Mouse (Mus musculus) layer of hippocampus, adult 9-11 months (tissue): ENCODE results near the gene Tlx1.

Source experiments
- DNase-seq: peaks from one replicate; pipeline ENCODE4 v3.0.0; 2022

Gene Tlx1

DNA sequence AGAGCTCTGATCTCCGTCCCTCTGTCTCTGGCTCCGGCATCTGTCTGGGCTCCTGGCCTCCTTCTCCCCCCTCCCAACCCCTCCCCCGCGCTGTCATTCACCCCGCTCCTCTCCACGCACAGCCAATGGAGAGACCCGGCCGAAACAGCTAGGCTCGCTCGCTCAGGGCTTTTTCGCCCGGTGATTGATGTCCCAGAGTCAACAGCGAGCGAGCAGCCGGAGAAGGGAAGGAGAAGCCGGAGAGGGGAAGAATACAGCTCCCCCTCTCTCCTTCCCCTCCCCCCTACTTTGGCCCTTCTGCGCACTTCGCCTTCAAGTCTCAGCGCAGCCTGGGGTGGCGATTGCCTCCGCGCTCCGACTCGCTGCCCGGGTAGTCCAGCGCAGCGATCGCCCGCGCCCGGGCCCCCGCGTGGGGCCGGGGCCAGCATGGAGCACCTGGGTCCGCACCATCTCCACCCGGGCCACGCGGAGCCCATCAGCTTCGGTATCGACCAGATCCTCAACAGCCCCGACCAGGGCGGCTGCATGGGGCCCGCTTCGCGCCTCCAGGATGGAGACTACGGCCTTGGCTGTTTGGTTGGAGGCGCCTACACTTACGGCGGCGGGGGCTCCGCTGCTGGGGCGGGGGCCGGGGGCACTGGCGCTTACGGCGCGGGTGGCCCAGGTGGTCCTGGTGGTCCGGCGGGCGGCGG, at the start of gene Tlx1:
TSS of gene Tlx1 (plus strand) at position 191 of the 692 bp plus-strand sequence.
- no peak for DNase-seq

DNA sequence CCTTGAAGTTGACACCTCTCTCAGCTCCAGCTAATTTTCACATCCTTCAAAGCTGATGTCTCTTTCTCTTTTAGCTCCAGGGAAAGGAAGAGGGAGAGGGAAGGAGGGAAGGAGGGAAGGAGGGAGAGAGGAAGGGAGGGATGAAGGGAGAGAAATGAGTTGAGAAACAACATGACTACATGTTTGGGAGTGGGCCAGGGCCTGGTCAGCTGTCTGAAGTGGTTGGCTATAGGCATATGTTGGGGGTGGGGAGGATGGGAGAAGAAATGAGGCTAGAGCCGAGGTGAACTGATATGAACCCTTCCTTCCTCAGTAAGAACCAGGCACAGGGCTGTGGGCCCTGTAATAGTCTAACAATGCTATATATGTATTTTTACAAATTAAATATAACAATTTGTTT, 44.9 kb upstream of the Tlx1 start:
- DNase-seq: no peak

DNA sequence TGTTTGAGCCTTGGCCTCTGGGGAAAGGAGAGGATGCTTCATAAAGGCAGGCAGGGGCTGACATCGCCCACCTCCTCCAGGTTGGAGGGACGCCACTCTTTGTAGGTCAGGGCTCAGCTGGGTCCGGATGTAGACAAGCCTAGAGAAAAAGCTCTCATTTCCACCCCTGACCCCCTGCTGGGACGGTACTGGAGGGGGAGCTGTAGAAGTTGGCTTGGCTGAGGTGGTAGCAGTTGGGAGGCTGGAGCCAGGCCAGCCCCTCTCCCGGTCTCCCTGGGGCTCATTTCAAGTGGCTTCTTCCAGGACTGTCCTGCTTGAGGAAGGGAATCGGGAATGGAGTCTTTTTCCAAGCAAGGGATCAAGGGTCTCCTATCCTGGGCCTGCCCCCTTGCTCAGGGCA, 43.8 kb upstream of the Tlx1 start:
- DNase-seq: no peak

DNA sequence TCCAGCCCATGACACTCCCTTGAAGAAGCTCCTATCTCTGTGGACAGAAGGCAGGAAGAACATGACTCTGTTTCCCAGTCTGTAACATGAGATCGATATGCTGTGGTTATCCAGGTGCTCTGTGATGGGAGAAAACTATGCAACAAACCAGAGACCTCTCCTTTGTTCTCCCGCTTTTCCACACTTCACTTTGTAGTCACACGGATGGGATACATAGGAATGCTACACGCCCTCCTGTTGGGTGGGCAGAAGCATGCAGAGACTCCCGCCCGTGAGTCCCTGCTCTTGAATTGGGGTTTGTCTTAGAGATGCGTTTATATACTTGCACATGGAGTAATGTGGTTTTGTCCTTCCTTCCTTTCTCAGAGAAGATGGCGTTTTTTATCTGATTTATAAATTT, 39.8 kb upstream of the Tlx1 start:
- no peak for DNase-seq

DNA sequence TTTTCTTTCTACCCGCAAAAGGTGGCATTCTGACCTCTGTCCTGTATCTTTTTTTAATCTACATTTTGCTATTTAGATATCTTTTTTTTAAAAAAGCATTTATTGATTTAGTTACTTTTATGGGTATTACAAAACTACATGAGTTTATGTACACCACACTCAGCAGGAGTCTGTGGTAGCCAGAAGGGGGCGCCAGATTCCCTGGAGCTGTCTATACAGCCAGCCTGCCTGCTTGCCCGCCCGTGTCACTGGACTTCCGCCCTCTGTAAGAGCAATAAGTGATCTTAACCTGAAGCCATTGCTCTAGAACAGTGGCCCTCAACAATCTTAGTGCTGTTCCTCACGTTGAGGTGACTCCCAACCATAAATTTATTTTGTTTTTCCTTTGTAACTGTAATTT, 38.0 kb upstream of the Tlx1 start:
- no peak for DNase-seq

DNA sequence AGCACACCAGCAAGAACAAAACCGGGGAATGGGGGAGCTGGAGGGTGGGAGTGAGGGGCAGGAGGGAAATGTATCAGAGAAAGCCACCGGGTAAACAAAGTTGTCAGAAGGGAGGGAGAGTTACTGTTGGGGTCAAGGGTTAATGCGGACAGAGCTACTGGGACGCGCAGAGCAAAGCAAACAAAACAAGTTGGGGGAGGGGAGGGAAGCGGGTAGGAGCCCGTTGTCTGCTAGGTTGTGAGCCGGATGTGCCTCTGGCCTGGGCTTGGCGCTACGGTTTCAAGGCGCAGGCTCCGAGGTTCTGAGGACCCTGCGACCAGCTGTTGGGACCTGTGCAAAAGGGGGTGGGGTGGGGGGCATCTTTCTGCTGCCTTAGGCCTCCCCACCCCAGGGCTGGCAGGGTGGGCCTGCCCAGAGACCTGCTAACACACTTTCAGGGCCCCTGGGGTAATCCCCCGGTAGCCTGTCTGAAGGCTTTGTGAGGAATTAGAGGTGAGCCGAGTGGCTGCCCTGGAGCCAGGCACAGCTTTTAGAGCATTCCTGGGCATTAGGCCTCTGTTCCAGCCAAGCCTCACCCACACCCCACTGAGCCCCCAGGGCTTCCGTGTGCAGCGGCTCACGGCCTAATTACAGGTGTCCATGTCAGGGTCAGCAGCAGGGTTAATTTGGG, 36.6 kb upstream of the Tlx1 start:
- DNase-seq: no peak

DNA sequence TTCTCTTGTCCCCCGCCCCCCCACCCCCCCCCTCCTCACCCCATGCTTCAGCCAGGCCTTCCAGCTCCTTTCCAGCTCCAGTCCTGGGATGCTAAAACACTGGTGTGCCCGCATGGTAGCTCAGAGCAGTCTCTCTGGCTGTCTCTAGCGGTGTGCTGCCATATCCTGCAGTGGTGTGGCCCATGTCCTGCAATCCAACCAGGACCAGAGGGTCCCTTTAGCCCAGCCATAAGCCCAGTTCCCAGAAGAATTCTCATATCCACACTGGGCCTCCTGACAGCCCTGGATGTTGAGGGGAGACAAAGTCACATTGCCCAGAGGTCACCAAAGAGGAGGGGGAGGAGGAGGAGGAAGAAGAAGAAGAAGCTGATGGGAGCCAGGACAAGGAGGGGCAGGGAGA, 35.7 kb upstream of the Tlx1 start:
- no peak for DNase-seq

DNA sequence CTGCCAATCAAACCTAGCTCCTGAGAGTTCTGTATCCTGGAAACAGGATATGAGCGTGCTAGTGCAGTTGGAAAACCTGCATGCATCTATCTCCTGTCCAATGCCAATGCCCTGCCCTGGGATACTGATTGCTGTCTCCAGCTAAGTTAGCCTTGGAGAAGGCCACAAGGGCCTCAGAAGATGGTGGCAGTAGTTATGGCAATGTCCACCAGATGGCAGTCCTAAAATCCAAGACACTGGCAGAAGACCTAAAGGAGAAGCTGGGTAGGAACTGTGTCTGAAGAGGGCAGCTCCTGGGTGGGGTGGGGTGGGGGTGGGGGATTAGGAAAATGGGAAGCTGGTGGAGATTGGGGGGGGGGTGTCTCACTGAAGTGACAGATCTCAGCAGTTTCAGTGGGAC, 33.7 kb upstream of the Tlx1 start:
- no peak for DNase-seq

DNA sequence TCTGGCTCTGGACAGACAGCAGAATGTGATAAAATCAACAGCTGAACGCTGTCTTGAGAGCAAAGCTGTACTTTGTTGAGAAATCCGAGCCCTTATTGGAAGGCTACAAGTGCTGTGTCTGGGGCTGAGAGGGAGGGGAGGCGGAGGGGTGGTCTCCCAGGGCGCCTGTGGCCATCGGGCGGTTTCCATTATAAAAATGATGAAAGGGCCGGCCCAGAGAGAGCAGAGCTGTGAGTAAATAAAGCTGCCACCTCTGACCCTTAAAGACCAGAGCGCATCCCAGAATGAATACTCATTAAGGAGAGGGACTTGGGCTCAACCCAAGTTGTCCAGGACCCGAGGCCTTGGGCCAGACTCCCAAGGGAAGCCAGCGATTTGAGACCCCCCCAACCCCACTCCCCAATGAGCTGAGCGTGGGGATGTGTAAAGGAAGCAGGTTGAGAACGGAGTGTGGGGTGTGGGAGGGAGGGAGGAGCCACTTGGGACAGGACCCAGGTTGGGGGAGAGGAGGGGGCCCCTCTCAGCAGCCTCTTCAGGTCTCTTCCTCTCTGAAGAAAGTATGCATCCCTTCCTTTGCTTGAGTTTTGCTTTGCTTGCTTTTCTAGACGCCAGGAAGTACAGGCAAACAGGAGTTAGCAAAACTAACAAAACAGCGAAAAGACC, 18.4 kb upstream of the Tlx1 start:
- DNase-seq: no peak

DNA sequence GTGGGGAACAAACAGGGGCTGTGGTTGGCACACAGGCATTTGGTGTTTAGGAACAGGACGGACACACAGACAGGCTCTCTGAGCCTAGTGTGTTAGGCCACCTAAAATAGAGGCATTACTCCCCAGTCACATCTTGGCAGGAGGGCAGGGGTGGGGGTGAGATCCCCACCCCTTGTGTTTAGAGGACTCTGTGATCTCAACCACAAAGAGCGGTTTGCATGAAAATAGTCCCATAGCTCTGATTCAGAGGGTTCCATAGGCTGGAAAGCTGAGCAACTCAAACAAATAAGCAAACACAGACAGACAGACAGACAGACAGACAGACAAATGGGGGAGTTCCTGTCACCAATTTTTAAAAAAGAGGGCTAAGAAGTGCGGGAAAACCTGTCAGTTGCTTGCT, 7.9 kb upstream of the Tlx1 start:
- DNase-seq: no peak

DNA sequence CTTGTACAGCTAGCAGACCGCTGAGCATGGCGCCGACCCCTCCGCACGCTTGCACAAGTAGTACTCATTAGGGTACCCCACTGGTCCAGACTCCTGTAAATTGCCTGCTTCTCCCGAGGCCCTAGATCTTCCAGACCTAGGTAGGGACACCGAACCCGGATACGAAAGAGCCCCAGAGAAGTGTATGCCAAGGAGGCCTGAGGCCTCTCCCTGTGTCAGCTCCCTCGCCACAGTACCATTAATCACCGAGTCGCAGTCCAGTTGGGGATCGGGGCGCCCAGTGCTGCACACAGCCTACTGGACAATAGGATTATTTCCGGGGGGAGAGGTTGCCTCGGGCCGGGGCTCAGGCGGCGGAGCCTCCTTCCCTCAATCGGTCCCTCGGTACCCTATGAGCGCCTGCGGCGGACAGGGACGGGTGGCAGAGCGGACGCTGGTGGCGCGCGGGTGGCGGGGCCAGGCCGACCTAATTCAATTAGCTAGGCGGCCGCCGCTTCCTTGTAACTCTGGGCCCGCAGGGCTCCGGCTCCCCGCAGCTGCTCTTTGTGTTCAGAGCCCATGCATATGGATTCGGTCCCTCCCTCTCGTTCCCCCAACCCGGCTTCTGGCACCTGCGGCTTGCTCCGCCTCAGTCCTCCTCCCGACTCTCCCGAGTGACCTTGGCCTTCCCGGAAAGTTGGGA, 7.1 kb upstream of the Tlx1 start:
- no peak for DNase-seq

DNA sequence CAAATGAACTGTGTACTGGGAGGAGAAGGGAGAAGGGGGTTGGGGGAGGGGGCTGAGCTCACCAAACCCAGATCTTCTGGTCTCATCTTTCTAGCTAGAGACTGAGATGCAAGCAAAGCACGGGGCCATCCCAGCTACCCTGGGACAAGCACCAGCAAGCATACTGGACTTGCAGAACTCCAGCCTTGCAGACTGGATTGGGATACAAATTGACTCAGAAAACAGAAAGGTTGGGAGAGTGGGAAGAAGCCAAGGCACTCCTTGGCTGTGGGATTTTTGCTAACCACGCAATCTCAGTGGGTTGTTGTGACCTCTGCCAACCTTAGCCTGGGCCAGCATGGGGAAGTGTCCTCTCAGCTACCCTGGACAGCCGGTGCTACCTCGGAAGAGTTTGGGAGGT, 3.4 kb upstream of the Tlx1 start:
- no peak for DNase-seq

DNA sequence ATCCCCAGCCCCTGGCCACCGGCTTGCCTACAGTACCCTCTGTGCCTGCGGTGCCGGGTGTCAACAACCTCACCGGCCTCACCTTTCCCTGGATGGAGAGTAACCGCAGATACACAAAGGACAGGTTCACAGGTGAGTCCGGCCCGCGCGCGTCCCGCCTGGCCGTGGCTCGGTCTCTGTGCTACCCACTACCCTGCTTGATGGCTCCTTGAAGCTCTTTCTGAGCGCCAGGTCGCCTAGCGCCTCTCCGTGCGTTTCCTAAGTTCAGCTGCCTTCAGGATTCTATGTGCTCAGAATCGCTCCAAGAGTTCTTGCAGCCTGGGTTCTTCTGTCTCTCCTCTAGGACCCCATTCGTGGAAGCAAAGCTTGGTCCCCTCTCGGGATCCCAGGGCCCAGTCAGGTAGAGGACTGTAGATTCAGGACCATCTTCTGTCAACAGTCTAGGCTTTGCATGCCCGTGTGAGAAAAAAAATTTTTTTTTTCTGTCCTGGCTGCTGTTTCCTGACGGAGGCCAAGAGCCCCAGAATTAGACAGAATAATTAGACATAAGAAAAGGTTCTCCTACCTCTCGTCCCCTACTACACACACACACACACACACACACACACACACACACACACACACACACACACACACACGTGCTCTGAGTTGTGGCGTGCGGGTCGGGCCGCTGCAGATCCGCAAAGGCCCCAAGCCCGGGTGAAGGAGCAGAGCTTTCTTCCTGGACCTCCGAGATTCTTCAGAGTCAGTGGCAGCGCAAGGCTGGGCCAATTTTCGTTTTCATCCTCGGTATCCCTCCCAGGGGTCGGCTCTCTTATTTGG, 1.1 kb downstream of the Tlx1 start:
- DNase-seq: no peak

DNA sequence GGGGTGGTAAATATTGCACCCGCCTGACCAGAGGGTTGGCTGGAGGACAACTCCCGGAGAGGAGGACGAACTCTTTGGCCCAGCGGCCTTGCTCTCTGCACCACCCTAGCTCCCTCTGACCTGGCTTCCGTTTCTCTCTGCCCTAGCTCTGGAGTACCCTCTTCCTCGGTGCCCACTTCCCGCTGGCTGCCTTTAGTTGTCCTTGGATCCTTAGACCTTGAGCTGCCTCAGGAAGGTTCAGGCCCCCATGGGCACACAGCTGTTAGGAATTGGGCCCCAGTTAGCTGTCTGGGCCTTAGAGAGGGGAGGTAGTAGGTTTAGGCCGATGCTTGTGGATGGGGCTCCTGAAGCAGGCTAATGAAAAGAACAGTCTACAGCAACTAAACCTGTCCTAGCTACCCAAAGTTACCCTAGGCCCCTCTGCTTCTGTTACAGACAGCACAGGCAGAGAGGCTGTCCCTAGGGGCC, 1.7 kb downstream of the Tlx1 start:
- DNase-seq: no peak

DNA sequence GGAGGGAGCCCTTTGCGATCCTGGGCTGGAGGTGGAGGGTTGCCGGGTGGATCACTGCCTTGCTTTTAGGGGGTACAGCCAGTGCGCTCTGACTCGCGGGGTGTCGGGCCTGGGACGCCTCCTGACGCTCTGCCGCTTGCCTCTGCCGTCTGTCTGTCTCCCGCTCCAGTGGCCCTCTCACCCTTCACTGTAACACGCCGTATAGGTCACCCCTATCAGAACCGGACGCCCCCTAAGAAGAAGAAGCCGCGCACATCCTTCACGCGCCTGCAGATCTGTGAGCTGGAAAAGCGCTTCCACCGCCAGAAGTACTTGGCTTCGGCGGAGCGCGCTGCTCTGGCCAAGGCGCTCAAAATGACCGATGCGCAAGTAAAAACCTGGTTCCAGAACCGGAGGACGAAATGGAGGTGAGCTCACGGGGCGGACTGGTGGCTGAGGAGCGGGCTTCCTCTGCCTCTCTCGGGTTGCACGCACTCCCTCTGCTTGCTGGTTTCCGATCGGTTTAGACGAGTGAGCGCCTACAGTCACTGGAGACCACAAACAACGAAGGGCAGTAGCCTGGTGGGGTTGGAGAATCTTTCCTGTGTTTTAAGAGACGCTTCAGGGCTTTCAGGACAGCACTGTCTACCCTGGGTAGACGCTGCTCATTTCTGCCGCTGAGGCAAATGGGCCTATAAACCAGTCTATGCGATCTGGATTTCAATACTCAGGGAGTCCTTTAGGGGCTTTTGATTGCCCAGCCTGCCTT, 3.0 kb downstream of the Tlx1 start:
- DNase-seq: no peak

DNA sequence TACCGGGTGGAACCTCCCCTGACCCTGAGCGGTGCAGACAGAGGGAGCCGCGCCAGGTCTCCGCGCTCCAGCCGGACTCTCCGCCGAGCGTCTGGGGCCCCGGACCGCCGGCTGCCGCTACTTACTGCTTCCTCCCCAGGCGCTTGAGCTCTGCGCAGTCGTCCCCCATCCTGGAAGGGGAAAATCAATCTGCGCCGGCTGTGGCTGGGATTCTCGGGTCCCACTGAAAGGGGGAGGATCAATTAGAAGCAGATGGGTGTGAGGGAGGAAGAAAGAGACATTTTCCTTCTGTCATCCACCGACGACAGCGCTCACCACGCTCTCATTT, 3.5 kb downstream of the Tlx1 start:
- DNase-seq: no peak

DNA sequence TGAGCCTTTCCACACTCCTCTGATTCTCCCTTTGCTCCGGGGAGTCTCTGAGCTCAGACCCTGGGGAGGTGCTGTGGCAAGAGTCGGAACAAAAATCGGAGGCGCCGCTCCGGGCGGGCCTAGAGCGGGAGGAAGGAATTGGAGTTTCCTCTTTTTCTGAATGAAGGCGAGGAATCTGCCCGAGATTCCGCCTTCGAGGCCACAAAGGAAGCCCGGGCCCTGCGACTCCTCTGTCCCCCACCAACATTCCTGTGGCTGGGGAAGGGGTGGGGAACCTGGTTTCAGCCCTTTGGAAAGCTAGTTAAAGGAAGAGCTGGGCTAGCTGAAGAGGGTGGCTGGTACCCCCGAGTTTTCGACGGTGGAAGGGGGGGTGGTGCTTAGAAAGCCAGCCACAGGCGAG, 4.0 kb downstream of the Tlx1 start:
- DNase-seq: no peak

DNA sequence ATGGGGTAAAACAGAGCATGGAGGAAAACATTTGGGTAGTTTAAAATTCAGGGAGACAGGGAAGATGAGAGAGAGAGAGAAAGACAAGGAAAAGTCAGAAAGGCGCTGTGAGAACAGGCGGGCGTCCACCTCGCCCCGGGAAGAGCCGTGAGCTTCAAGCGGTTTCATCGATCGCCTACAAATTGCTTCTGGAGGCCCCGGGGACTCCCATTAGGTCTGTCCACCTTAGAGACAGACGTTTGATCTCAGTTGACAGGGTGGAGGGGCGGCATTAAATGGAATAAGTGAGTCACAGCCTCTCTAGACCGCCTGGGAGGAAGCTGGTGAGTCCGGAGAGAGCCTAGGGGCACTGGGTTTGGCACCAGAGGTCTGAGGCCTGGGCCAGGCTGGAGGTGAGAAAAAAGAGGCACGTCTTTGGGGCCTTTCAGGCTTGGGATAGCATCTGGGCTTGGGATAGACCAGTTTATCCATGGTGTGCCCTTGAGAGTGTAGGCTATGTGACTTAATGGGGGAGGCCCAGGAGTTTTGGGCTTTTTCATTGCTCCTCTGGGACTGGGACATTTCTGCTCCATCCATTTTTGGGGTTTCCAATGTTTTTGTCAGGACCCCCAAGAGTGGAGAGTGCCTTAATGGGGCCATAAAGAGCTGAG, 4.8 kb downstream of the Tlx1 start:
- no peak for DNase-seq

DNA sequence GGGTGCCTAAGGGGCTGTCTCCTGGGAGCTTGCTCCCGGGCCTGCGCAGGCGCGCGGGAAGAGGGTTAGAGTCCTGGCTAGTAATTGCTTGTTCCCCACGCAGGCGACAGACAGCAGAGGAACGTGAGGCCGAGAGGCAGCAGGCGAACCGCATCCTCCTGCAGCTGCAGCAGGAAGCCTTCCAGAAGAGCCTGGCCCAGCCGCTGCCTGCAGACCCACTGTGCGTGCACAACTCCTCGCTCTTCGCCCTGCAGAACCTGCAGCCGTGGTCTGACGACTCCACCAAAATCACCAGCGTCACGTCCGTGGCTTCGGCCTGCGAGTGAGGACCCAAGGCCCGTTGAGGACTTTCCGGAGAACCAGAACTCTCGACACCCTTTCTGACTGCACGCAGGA, 5.3 kb downstream of the Tlx1 start:
- DNase-seq: no peak

DNA sequence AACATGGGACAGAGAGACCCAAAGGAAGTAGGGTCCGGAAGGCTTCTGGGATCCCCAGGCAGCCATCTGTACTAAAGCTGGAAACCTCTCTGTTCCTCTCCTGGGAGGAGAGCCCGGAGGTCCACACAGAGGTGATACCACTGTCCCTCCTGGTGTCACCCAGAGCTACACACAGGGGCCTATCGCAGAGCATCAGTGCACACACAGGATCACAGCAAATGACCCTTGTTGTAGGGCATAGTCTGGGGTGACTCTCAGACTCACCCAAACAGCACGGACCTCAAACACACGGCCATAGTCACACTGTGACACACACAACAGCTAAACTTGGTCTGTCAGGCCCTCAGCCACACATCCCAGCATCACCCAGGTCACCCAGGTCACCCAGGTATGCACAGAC, 5.9 kb downstream of the Tlx1 start:
- DNase-seq: no peak

DNA sequence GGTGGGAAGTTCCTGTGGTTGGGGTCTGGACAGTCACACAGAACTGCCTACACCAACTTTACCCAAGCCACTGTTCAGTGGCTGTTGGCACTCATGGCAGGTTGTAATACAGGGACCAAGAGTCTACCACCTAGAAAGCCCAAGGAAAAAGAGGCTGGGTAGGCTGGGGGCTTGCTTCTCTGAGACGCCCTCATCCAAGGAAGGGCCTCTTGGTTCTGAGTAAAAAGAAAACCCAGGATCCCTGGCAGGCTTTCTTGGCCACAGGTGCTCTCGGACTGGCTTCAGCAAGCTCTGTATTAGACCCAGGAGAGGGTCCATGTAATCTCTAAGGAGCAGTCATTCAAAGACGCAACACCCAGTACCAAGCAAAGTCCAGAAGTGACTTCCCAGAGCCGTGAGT, 7.7 kb downstream of the Tlx1 start:
- no peak for DNase-seq

DNA sequence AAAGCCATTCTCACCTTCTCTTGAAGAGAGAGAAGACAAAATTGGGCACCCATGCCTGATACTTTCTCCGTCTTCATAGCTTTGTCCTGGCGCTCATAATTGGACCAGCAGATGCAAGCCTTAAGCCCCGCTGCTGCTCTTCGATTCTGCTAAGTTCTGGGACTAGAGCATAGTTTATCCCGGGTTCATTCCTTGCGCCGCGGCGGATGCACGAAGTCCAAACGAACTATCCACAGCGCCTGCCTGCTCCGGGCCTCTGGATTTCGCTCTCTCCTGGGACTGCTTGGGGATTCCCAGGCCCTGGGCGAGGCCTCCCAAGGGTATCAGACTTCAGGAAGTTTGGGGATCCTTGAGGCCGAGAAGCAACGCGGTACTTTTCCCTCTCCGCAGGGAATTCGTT, 8.4 kb downstream of the Tlx1 start:
- DNase-seq: no peak
